Mouse (Mus musculus) layer of hippocampus, postnatal 14 days (tissue): ENCODE results near the gene Ehbp1. TPM values are rescaled to one million over a fixed set of nuclear protein-coding genes. Genes with fewer than 3 reads are reported as not detected.

Source experiments
- DNase-seq, 2 experiments: peaks; one replicate each; pipeline ENCODE4 v3.0.0; 2021 to 2022; ENCODE audit warnings: low spot score in 2 of 2, mixed read lengths in 1 of 2
- long read RNA-seq, 2 experiments: library from polyadenylated mRNA; stranded (forward); transcript quantifications; one replicate each; pipeline ENCODE4 v2.0.0; 2021
- total RNA-seq, 2 experiments: library from RNA; stranded (reverse); gene quantifications; 2 replicates each; pipeline ENCODE4 v1.2.3; 2021

Gene Ehbp1
- total RNA-seq, result 10 to 100 TPM; 52.8 to 53.3 TPM
- long read RNA-seq, experiment 1, partial matches to known transcripts, result 1 of 3 reads
- long read RNA-seq, experiment 1, other reads (novel, unspliced or antisense), result 2 of 3 reads
- long read RNA-seq, experiment 2, partial matches to known transcripts, result 4 of 4 reads
- long read RNA-seq, experiment 2, other reads (novel, unspliced or antisense), result 0 of 4 reads

- DNase-seq, result no peak
These were observed at the start of gene Ehbp1 for GRCm38 (mm10) chr11:22342242-22343207. Ehbp1 (minus strand) TSS chr11:22342292.

GRCm38 (mm10) chr11:22387472-22388098 is 45.5 kb upstream of the Ehbp1 start:
- DNase-seq, result no peak

DNA sequence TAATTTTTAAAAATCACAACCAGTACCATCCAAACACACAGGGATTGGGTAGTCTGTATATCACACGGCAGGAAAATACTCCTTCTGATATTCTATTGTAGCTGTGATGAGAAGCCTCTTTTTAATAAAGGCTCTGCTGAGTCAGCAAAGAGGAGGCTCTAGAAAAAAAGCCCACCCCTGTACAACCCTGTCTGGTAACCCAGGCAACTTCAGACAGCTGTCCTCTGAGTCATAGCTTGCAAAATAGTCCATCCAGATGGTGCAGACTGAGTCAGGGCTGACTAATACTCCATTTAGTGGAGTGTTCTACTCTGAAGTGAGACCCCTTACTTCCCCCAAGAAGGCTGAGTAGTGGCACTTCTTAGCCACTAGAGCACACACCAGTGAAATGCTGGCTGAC is 41.4 kb upstream of the Ehbp1 start:
- DNase-seq, result no peak

DNA sequence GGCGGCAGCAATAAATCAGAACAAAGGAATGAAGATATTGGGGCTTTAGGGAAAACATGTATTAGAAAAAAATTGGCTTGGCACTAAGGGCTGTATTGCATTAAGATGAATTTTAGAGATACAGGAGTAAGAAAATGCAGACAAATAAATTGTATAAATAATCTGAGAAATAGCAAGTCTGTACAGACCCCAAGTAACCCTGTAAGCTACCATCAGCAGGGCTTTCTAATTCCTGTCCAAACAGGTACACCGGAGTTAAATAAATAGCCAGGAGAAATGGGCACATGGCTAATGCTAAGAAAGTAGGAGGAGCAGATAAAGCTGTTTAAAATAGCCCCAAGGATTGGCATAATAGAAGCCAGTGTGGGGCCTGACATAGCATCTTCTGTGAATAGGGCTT is 32.7 kb upstream of the Ehbp1 start:
- DNase-seq, result no peak

DNA sequence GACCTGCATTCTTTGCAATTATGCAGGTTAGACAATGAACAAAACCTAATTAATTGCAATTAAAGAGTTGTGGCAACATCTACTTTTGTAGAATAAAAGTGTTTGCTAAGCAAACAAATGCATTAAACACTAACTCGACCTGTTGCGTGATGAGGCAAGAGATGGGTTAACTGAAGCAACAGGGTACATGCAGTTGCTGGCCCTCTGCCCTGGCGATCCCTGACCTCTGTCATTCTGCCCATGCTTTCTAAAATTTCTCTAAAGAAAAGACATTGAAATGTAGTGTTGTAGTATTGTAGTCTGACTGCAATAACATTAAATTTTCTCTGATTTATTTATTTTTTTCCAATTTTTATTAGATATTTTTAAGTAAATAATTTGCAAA is 31.2 kb upstream of the Ehbp1 start:
- DNase-seq, result no peak

DNA sequence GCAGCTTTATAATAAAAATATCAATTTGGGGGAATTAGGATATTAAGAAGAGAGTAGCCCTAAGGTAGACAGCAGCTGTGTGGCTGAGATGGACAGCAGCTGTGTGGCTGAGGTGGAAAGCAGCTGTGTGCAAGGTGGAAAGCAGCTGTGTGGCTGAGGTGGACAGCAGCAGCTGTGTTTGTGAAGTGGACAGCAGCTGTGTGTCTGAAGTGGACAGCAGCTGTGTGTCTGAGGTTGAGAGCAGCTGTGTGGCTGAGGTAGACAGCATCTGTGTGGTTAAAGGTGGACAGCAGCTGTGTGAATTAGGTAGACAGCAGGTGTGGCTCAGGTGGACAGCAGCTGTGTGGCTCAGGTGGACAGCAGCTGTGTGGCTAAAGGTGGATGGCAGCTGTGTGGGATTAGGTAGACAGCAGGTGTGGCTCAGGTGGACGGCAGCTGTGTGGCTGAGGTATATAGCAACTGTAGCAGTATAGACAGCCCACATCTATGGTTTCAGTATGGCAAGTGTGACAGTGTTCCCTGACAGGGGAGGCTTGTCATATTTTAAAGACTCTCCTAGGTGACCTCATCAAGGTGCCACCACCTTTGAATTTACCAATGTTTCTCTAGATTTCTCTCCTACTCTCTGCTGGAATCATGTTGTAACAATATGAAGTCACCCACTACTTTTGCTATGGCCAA is 30.7 kb upstream of the Ehbp1 start:
- no peak for DNase-seq

GRCm38 (mm10) chr11:22369841-22370240 is 27.7 kb upstream of the Ehbp1 start:
- DNase-seq, result no peak

GRCm38 (mm10) chr11:22368621-22369020 is 26.5 kb upstream of the Ehbp1 start:
- no peak for DNase-seq

DNA sequence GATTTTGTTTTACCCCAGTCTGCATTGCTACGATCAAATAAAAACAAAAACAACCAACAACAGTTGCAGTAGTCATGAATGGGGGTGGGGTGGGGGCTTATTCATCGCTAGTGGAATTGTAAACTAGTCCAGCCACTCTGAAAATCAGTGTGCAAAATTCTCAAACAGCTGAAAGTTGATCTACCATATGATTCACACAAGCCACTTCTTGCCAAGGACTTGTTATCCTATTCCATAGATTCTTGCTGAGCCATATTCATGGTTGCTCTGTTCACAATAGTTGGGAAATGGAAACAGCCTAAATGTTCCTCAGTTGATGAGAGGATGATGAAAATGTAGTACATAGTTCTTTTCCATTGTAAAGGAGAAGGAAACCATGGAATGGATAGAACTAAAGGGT is 24.4 kb upstream of the Ehbp1 start:
- no peak for DNase-seq

DNA sequence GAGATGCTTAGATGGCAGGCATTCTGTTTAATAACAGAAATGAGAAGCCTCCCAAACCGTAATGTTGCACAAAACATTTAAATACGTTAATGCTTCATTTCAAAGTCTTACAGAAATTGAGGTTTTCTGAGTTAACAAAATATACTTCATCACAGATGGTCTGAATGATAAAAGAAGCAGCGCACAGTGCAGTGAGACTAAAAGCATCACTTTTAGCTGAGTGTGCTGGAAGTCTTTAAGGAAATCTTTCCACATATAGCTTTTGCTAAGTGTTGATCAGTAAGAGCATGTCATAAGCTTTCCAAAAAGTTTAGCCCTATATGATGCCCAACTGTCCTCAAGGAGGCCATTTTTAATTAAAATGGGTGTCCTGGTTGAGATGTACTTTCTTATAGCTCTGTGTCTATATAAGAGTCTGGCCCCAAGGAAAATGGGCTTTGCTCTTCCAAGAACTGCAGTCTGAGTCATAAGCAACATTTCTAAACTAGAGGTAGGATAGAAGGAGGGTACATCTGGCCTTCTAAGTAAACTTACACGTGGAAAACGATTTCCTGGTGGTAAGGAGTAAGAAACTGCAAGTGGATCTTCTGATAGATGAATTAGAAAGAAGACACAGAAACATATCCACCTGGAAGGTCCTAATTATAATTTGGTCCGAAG is 12.0 kb upstream of the Ehbp1 start:
- DNase-seq, result no peak

DNA sequence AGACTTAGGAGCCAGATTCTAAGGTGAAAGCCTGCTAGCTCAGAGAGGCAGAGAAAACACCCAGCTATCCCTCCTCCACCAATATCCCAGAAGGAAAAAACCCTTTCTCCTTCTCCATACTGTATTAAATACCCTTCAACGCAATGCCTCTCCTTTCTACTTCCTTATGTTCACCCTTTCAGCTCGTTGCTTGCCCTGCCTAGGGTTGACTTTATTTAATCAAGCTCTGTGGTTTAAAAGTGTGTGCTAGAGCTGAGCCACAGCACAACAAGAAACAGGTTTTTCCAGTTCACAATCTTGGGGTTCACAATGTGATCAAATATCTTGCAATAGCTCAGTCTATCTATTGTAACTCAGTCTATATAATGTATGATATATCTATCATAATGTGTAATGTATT is 7.9 kb upstream of the Ehbp1 start:
- no peak for DNase-seq

DNA sequence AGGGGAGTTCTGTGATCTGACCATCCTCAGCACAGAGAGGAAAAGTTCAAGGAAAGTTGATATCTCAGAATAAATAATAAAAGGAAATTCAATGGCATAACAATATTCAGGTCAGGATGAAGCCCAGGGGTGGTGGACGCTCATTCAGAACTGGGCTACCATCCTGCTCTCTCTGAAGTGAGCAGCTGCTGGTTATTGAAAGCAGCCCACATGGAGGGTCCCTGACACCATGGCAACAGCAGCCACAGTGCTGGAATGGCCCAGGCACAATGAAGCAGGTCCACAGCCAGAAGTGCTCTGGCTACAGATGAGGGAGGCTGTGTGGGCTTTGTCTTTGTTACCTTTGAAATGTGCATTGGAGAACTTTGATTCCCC is 6.4 kb upstream of the Ehbp1 start:
- DNase-seq, result peak; percentile 16 to 58

GRCm38 (mm10) chr11:22347651-22348535 is 5.8 kb upstream of the Ehbp1 start:
- DNase-seq, result peak; percentile 12 to 22

DNA sequence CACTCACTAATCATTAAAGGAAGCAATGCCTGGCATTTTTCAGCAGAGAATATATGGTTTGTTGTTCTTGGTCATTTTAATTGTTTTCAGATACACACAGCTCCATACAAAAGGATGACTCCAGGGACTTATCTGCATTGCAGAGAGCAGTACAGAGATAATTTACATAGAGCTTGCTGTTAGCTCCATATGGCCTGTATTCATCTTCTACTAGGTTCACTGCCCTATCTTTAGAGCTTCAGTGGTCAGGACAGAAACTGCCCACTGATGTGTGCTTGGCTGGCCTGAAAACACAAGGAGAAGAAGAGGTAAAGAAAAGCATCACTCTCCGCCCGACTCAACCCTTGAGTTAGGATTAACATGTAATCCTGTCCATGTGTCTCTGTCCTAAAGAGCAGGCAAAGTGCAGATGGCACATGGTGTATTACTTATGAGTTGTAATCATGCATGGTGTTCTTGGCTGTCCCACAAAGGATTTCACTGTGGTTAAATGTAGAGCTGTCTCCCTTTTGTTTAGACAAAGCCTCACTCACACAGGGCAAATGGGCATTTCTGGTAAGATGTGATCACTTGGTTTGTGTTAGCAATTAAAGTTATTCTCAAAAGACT is 14.7 kb downstream of the Ehbp1 start:
- DNase-seq, result no peak

- DNase-seq, result no peak
These were observed 24.2 kb downstream of the Ehbp1 start for GRCm38 (mm10) chr11:22317824-22318411.

DNA sequence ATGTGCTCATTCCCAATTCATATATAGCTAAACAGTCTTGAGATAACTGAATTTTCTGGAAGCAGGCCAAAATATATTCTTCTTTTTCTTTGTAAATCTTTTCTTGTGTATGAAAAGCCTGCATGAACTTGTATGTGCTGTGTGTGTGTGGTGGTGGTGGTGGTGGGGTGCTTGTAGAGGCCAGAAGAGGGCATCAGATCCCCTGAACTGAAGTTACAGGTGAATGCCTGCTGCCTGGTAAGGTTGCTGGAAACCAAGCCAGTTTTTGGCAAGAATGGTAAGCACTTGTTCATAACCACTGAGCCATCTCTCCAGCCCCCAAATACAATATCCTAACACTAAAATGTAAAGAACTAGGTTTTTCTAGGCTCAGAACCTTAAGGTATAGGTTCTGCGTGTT is 26.3 kb downstream of the Ehbp1 start:
- DNase-seq, result no peak

DNA sequence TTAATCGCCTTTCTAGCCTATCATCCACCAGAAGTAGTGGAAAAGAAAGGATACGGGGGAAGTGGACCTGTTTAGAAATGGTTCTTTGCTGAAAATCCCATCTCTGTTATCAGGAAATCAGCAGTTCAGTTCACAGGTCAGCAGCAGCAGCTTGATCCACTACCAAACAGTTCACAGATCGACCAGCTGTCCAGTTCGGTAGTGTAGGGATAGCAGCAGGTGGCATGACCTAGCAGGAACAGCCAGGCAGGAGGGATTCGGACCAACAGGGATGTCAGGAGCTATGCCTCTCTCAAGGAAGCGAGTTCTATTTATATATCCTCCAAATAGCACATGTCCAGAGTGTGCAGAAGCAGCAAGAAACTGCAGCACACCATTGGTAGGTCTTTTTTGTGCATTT is 40.9 kb downstream of the Ehbp1 start:
- no peak for DNase-seq

- DNase-seq, result no peak
These were observed 52.9 kb downstream of the Ehbp1 start for GRCm38 (mm10) chr11:22289164-22289563.

- DNase-seq, result no peak
These were observed 54.6 kb downstream of the Ehbp1 start for GRCm38 (mm10) chr11:22287513-22287900.
